Mouse (Mus musculus): Measurements from ENCODE around the gene Atg10.

The Atg10 gene

DNA sequence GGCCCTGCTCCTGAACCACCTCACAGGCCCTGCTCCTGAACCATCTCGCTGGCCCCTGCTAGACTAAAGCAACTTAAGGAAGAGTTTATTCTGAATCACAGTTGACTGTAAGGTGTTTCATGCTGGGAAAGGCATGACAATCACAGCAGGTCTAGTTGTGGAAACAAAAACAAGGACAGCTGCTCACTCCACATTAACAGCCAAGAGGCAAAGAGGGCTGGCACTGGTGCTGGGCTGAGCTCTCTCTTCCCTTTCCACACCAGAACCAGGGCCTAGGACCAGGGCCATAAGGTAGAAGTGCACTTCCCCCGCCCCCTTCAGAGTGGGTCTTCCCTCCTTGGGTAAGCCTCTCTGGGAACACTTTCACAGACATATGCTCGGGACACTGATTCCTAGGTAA is 48.4 kb downstream of the Atg10 start:
- no peak for DNase-seq (ENCODE audit: low spot score)

- no peak for DNase-seq (ENCODE audit: low spot score)
These were observed 51.8 kb downstream of the Atg10 start for GRCm38 (mm10) chr13:91171766-91172491.

DNA sequence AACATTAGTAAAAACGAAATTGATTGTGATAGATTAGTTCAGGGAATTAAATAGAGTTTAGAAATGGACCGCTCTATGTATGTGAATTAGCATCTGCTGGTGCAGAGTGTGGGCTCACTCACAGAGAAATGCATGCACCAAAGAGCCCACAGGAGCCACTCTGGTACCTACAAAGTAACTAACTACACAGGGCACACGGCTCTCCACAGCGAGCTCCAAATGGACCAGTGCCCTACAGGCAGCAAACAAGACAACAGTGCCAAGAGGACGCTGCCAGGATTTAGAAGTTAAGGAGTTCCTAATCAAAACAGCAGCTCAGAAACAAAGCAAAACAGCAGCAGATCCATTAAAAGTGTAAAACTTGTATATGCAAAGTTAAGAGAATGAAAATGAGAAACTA is 52.6 kb downstream of the Atg10 start:
- no peak for DNase-seq (ENCODE audit: low spot score)

DNA sequence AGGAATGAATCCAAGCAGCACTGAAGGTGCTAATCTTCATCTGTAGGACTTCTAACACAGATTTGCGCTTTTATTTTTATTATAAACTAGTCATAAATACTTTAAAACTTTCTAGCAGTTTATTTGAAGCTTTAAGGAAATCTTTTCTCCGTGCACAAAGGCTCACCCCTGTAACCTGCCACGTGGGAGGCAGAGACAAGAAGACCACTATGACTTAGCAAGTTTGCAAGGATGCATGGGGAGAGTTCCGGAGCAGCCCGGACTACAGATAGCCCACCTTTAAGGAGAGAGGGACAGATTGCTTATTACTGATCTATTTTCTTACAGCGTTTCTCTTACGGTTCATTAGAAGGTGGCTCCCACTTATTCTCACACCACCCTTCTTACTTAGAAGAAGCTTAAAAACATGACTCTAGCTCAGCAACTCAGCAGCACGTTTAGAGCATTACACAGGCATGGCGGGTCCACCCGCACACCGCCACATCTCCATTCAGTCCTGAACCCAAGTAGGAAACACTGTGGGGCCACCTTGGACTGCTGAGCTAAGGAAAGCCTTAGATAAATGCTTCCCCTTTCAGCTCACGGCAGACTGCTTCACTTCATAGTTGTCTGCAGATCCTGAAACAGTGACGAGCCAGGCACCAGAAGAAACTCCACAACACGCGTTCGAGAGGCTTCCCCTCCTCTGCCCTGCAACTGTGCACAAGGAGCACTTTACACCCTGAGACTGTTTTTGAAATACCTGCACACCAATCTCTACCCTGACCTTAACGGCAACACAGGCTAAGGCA is 54.0 kb downstream of the Atg10 start:
- DNase-seq (ENCODE audit: low spot score): no peak

DNA sequence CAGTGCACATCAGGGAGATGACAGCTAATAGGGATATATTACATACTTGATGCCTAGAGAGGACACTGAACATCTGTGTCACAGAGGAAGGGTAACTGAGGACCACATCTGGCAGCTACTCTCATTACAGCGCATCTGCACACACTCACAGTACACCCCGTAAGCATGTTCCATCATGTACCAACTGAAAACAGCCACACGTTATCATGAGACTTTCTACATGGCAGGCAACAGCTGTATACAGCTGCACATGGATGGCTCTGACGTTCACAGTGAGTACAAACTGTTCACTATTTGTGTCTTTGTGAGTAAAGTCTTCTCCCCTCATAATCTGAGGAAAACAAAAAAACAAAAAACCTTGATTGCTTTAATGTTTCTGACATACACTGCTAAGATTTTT is 55.3 kb downstream of the Atg10 start:
- DNase-seq (ENCODE audit: low spot score): no peak

DNA sequence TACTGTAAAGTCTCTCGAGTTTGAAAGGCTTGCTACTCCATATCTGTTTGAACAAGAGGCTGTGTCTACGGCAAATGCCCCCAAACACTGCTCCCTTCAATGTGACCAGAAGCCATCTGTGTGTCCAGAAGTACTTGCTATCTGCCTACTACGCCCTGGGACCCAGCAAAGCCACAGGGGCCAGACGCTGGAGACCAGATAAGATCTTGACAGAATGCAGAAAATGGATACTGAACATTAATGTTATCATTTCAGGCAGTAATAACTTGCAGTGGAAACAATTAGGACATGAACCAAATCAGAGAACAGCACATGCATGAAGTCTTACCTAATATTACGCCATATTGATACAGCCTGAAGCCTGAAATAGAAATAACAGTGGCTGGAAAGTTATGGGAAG is 56.2 kb downstream of the Atg10 start:
- no peak for DNase-seq (ENCODE audit: low spot score)

DNA sequence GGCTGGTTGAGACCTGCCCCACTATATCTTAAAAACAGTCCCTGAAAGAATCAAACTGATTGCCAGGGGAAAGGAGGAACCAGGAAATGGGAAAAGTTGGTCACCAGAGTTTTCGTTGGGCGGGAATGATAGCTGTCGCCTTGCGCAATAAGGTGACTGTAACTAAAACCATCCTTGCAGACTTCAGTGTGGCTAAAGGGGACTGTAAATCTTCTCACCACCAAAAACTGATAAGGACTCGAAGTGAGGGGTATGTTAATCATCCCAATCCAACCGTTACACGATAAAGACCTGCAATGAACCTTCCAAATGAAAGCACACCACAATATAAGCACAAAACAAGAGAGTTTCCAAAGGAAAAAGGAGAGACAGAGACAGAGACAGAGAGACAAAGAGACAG is 57.5 kb downstream of the Atg10 start:
- DNase-seq (ENCODE audit: low spot score): no peak

GRCm38 (mm10) chr13:91165200-91165599 is 58.6 kb downstream of the Atg10 start:
- no peak for DNase-seq (ENCODE audit: low spot score)

GRCm38 (mm10) chr13:91163292-91163691 is 60.5 kb downstream of the Atg10 start:
- DNase-seq (ENCODE audit: low spot score): no peak

DNA sequence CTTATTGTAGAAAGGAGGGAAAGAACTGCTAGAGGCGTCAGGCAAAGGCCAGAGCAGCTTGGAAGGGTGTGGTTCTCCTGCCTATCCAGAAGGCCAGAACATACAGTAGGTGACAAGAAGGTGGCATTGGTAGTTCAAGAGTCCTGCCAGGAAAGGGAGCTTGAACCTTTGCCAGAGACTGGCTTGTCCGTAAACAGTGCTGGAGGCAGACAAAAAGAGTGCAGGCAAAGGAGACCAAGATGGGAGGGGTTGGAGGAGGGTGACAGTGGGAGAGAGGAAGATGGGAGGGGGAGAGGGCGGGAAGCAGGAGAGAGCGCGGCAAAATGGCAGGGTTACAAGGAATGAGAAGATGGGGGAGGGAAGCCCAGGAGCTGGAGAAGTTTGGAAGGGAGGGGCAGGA is 61.3 kb downstream of the Atg10 start:
- DNase-seq (ENCODE audit: low spot score): no peak

DNA sequence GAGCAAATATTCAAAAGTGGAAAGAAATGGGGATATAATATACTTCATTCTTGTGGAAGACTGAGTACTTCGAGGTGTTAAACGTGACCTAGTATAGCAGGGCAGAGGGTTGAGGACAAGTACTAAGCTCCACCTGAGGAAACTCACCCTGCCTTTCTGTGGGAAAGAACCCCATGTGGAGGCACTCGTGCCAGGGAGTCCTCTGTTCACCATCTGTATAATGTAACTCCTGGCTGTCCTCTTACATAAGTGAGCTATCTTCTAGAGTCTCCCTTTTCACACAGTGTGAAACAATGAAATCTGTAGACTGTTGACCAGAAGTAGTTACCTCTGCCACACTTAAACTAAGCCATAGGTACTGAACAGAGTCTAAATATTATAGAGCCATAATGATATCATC is 63.2 kb downstream of the Atg10 start:
- no peak for DNase-seq (ENCODE audit: low spot score)

- DNase-seq (ENCODE audit: low spot score): no peak
These were observed 63.9 kb downstream of the Atg10 start for GRCm38 (mm10) chr13:91159881-91160280.

DNA sequence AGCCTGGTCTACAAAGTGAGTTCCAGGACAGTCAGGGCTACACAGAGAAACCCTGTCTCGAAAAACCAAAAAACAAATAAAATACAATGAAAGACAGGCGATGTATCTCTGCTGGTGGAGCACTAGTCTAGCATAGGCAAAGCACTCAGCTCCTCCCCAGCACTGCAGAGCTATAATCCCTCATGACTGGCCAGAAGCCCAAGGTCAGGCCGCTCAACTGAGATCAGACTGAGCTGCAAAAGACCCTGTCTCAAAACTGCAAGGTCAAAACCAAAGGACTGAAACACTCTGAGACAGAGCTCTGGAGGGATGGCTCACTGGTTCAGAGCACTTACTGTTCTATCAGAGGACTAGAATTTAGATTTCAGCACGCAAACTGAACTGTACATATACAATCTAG is 65.8 kb downstream of the Atg10 start:
- DNase-seq (ENCODE audit: low spot score): no peak

GRCm38 (mm10) chr13:91157429-91157828 is 66.3 kb downstream of the Atg10 start:
- DNase-seq (ENCODE audit: low spot score): no peak

DNA sequence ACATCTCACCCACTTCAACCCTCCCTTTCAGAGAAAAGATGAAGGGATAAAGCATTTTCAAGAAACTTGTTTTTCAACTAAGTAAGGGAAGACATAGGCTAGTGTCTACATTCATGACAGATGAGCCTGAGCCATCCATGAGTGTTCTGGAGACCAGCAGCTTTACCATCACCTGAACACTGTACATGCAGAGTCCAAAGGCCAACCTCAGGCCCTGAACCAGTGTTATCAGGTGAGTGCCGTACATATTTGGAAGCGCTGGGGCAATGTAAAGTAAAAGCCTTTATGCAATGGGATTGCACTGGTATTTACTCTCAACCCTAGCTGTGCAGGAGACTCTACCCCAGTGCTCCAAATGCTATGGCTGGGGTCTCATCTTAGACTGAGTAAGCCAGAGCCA is 66.8 kb downstream of the Atg10 start:
- DNase-seq (ENCODE audit: low spot score): no peak

GRCm38 (mm10) chr13:91156308-91156707 is 67.5 kb downstream of the Atg10 start:
- DNase-seq (ENCODE audit: low spot score): no peak

DNA sequence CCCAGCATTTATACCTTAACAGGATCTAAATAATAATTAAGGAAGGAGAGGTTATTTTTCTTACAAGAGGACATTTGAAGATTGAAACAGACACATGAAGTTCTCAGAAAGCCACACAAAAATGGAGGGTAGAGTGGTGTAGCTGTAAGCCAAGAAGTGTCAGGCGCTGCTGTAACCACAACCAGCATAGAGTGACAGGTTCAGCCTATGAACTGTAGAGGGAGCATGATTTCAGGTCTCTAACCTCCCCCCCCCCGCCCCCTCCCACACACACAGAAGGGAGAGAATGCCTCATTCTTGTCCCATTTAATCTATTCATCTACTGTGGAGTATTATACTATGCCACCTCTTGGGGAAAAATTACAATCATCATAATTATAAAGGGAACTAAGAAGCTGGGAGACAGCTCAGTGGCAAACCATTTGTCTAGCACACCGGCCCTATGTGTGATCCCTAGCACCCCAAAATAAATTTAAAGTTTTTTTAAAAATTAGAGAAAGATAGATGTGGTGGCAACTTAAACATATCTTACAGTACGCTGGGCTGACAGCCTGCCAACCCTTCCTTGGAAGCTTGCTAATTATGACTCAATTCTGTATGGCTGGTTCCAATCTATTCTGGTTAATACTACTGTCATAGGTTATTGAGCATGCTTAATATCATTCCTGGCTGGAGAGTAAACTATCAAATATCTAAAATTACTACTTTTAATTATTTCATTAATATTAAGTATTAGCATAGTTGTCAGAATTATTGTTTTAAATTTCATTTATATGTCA is 68.2 kb downstream of the Atg10 start:
- no peak for DNase-seq (ENCODE audit: low spot score)

GRCm38 (mm10) chr13:91154622-91155021 is 69.1 kb downstream of the Atg10 start:
- no peak for DNase-seq (ENCODE audit: low spot score)

DNA sequence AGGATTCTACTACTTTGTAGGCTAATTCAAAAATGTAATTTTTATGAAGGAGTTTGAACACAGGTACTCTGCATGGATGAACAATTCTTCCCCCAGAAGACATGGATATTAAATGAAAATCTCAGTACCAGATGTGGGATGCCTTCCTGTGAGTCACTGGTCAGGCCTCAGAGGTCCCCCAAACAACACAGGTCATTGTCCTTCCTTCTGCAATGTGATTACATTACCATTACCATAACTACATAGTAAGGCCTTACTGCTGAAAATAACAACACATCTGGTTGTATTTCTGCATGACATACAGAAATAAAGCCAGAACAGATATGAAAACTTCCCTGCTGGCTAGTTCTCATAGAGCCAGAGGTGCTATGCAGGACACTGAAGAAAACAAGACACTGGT is 87.4 kb downstream of the Atg10 start:
- DNase-seq (ENCODE audit: low spot score): no peak

GRCm38 (mm10) chr13:91133334-91133890 is 90.4 kb downstream of the Atg10 start:
- DNase-seq (ENCODE audit: low spot score): no peak

GRCm38 (mm10) chr13:91129071-91129470 is 94.7 kb downstream of the Atg10 start:
- DNase-seq (ENCODE audit: low spot score): no peak

GRCm38 (mm10) chr13:91128581-91128980 is 95.2 kb downstream of the Atg10 start:
- DNase-seq (ENCODE audit: low spot score): no peak

DNA sequence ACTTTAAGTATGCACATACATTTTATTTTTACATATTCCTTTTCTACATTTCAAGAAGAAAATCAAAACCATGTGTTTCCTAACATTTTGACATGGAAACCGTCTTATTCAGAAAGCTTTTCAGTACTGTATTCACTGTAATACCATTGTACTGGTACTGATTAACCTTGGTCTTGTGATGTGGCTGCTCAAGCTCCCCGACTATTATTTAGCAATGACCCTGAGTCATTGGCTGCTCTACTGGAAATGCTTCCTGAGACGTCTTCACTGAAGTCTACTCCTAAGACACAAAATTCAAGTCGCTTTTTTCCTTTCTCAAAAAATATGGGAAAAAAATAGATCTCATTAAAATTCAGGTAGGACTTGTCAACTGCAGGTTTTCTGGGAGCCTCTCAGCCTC is 105.6 kb downstream of the Atg10 start:
- DNase-seq (ENCODE audit: low spot score): no peak
